Mouse (Mus musculus) layer of hippocampus, postnatal 14 days (tissue): ENCODE measurements around the gene Lrrc36. TPM values are rescaled to one million over a fixed set of nuclear protein-coding genes. Genes with fewer than 3 reads are reported as not detected.

Source experiments
- DNase-seq, 2 experiments: peaks; one replicate each; pipeline ENCODE4 v3.0.0; 2021 to 2022; ENCODE audit warnings: low spot score in 2 of 2, mixed read lengths in 1 of 2
- total RNA-seq, 2 experiments: library from RNA; stranded (reverse); gene quantifications; 2 replicates each; pipeline ENCODE4 v1.2.3; 2021

Gene Lrrc36
- total RNA-seq, 2 experiments from 2014 or later: 0.60 to 0.78 TPM

- no peak for DNase-seq
Observed at GRCm38 (mm10) chr8:105466246-105466645, 52.9 kb downstream of the Lrrc36 start.

- DNase-seq: peak; percentile 67 to 87
Observed at GRCm38 (mm10) chr8:105466700-105467291, 53.4 kb downstream of the Lrrc36 start.

GRCm38 (mm10) chr8:105467396-105467985 lies 54.1 kb downstream of the Lrrc36 start:
- DNase-seq: no peak

- DNase-seq: no peak
Observed at GRCm38 (mm10) chr8:105468002-105468720, 54.8 kb downstream of the Lrrc36 start.

- DNase-seq: peak; percentile 24 to 52
Observed at GRCm38 (mm10) chr8:105469041-105469695, 55.8 kb downstream of the Lrrc36 start.

GRCm38 (mm10) chr8:105469816-105470215 lies 56.4 kb downstream of the Lrrc36 start:
- DNase-seq: no peak

GRCm38 (mm10) chr8:105470262-105470661 lies 56.9 kb downstream of the Lrrc36 start:
- no peak for DNase-seq

- DNase-seq: no peak
Observed at GRCm38 (mm10) chr8:105470681-105471313, 57.4 kb downstream of the Lrrc36 start.

GRCm38 (mm10) chr8:105471314-105472015 lies 58.1 kb downstream of the Lrrc36 start, which contains the start of gene Tppp3:
Gene Tppp3, minus strand, starts transcription at chr8:105471526.
- DNase-seq: peak; percentile 72 to 73

GRCm38 (mm10) chr8:105472414-105472932 lies 59.1 kb downstream of the Lrrc36 start:
- no peak for DNase-seq

- DNase-seq: no peak
Observed at GRCm38 (mm10) chr8:105472983-105473382, 59.6 kb downstream of the Lrrc36 start.

- peak in 1 of 2 experiments; percentile 19 for DNase-seq
Observed at GRCm38 (mm10) chr8:105473816-105474606, 60.6 kb downstream of the Lrrc36 start.

- no peak for DNase-seq
Observed at GRCm38 (mm10) chr8:105474680-105475079, 61.3 kb downstream of the Lrrc36 start.

GRCm38 (mm10) chr8:105475254-105475653 lies 61.9 kb downstream of the Lrrc36 start:
- DNase-seq: no peak

- no peak for DNase-seq
Observed at GRCm38 (mm10) chr8:105475742-105476141, 62.4 kb downstream of the Lrrc36 start.

GRCm38 (mm10) chr8:105476161-105476560 lies 62.8 kb downstream of the Lrrc36 start:
- DNase-seq: no peak

GRCm38 (mm10) chr8:105476628-105477413 lies 63.5 kb downstream of the Lrrc36 start:
- DNase-seq: peak in 1 of 2 experiments; percentile 41

GRCm38 (mm10) chr8:105477792-105478191 lies 64.4 kb downstream of the Lrrc36 start:
- no peak for DNase-seq

GRCm38 (mm10) chr8:105481013-105481412 lies 67.6 kb downstream of the Lrrc36 start:
- DNase-seq: no peak
